Mouse (Mus musculus) small intestine, adult 2 months (tissue): ENCODE measurements around the gene Cbfb.
"Not testable (repeated sequence)": the region's sequence is repeated elsewhere in the genome, so short reads cannot be mapped to it uniquely, and the experiment has no call there.

Experiments used
- CTCF ChIP-seq: fragments of 200-500 bp; IDR thresholded peaks from 2 replicates; pipeline ENCODE4 v1.5.1; 2012; ENCODE audit warnings: low read depth, mild to moderate bottlenecking, control low read depth, inconsistent platforms, low read length, moderate library complexity, mixed read lengths; ENCODE audit not compliant: insufficient replicate concordance, insufficient read length; ENCODE audit errors: extremely low read depth
- POLR2A ChIP-seq: fragments of 200-500 bp; IDR thresholded peaks from 2 replicates; pipeline ENCODE4 v1.6.1; 2012; ENCODE audit warnings: low read depth, mild to moderate bottlenecking, control low read depth, inconsistent platforms, low read length, moderate library complexity

DNA sequence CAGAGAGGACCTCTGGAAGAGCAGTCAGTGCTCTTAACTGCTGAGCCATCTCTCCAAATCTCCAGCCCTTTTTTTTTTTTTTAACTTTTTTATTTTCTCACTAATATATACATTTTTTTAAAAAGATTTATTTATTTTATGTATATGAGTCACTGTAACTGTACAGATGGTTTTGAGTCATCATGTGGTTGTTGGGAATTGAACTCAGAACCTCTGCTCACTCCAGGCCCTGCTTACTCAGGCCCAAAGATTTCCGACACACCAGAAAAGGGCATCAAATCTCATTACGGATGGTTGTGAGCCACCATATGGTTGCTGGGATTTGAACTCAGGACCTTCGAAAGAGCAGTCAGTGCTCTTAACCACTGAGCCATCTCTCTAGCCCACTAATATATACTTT is 4.8 kb downstream of the Cbfb start:
- TF ChIP-seq CTCF, POLR2A: not testable (repeated sequence)
